Mouse (Mus musculus) ES-Bruce4 (cell line): ENCODE measurements around the gene Dctn1.

Experiments used
- CTCF ChIP-seq: IDR thresholded peaks from one replicate; pipeline ENCODE4 v1.8.1; 2011; ENCODE audit warnings: low read depth, low read length
- EP300 ChIP-seq: IDR thresholded peaks from 2 replicates; pipeline ENCODE4 v1.6.1; 2011; ENCODE audit warnings: low read depth, low read length; ENCODE audit not compliant: insufficient read depth
- POLR2A ChIP-seq: IDR thresholded peaks from one replicate; pipeline ENCODE4 v1.8.1; 2011; ENCODE audit warnings: low read length; ENCODE audit not compliant: insufficient read depth

DNA sequence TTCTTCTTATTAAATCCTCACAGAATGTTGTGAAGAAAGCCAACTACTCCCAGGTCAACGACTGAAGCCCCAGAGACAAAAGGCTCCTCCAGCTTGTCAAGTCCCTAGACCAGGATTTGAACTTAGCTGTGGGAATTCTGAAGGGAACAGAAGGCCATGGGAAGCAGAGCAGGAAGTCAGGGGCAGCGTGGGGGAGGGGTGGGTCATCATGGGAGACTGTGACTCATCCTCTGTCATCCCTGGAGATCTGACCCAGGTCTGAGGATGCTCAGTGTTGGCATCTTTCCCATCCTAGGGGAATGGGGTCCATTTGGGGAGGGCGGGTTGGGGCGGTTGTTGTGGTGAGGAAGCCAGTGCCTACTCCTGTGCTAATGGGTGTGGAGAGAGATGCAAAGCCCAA, 24.1 kb upstream of the Dctn1 start:
- no peak for TF ChIP-seq CTCF
- no peak for TF ChIP-seq POLR2A
- no peak for TF ChIP-seq EP300
